Mouse (Mus musculus) G1E (cell line): ENCODE measurements around the gene Il11.

ENCODE experiments used
- CTCF ChIP-seq: IDR thresholded peaks from 2 replicates; pipeline ENCODE4 v1.5.1; 2012; ENCODE audit warnings: low read depth, low read length, inconsistent platforms, mixed read lengths
- GATA1 ChIP-seq: IDR thresholded peaks from 2 replicates; pipeline ENCODE4 v1.6.1; 2012; ENCODE audit warnings: borderline replicate concordance, low read length, inconsistent platforms, mixed read lengths
- POLR2AphosphoS5 ChIP-seq: IDR thresholded peaks from 2 replicates; pipeline ENCODE4 v1.6.1; 2012; ENCODE audit warnings: low read depth, low read length, inconsistent platforms; ENCODE audit not compliant: insufficient replicate concordance
- TAL1 ChIP-seq: conservative IDR thresholded peaks from 2 replicates; pipeline ENCODE4 v1.6.1; 2012; ENCODE audit warnings: low read depth, low read length, inconsistent platforms, mixed read lengths

- TF ChIP-seq CTCF, result no peak
- TF ChIP-seq TAL1, result no peak
- no peak for TF ChIP-seq GATA1
- TF ChIP-seq POLR2AphosphoS5, result no peak
Observed at GRCm38 (mm10) chr7:4825365-4825764, 42.7 kb upstream of the Il11 start.
